Mouse (Mus musculus): ENCODE measurements around the gene Gmeb1. TPM values are rescaled to one million over a fixed set of nuclear protein-coding genes. Genes with fewer than 3 reads are reported as not detected.

Gene Gmeb1
- polyA plus RNA-seq, 1 experiment, result 20.7 TPM

DNA sequence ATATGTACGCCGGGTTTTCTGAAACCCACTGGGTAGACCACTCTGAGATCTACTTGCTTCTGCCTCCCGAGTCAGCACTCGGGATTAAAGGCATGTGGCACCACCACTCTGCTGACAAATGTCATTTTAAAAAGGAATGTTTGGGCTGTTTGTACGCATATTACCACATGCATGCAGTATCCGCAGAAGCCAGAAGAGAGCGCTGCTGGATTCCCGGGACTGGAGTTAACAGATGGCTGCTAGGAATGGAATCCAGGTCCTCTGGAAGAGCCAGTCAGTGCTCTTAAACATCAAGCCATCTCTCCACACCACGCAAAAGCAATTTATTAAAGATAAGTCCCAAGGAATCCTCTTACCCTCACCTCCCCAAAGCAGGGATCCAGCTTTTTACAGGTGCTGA lies 80.7 kb downstream of the Gmeb1 start:
- peak in 1 of 2 experiments; percentile 50 for DNase-seq (ENCODE audit: extremely low spot score in 1 of 2, low spot score in 1 of 2)

DNA sequence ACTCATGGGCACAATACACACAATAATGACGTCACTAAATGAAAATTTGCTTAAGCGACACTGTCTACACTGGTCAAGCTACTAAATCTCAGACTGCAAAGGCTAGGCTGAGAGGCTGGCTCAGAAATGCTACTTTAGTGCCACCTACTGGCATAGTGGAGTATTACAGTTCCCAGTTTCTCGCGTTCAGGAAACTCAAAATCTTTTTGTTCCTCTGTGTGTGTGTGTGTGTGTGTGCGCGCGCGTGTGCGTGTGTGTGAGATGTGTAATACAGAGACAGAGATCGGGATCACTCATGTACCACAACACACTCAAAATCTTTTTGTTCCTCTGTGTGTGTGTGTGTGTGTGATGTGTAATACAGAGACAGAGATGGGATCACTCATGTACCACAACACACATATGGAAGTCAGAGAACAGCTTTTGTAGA lies 82.8 kb downstream of the Gmeb1 start:
- peak in 1 of 2 experiments; percentile 90 for DNase-seq (ENCODE audit: extremely low spot score in 1 of 2, low spot score in 1 of 2)

DNA sequence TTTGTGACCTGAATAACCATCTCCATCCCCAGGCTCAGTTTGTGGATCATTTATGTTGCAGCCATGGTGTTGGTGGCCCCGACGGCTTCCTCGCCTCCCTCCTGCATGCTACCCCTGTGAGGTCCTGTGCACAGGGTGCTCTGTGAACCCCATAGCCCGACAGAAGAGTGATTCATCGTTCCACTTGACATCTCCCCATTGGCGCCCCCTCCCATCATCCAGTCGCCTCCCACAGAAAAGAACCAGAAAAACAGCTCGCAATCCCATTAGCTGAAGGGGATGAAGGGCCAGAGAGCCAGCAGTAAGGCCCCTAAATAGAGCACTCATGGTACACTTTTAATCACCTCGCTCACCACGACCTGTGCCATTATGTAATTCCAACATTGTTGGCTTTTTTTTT lies 84.9 kb downstream of the Gmeb1 start:
- no peak for DNase-seq (ENCODE audit: extremely low spot score in 1 of 2, low spot score in 1 of 2)

Other genes with a start within 250 kb of the Gmeb1 start
- 0.06 TPM in 1 of 2 replicates, not detected in the other for gene Gm10300, start 186.9 kb downstream of the Gmeb1 start, polyA plus RNA-seq (2012; rRNA removed)
- gene Epb41, start 186.3 kb downstream of the Gmeb1 start, polyA plus RNA-seq (2012; rRNA removed), result 29.1 and 29.3 TPM in 2 replicates
- 12.8 and 13.1 TPM in 2 replicates for gene Oprd1, start 117.1 kb downstream of the Gmeb1 start, polyA plus RNA-seq (2012; rRNA removed)
- 19.0 and 21.8 TPM in 2 replicates for gene Ythdf2, start 49.3 kb downstream of the Gmeb1 start, polyA plus RNA-seq (2012; rRNA removed)
- 16.7 and 17.9 TPM in 2 replicates for gene Taf12, start 12.8 kb upstream of the Gmeb1 start, polyA plus RNA-seq (2012; rRNA removed)
- 2.8 and 3.9 TPM in 2 replicates for gene Rab42, start 41.8 kb upstream of the Gmeb1 start, polyA plus RNA-seq (2012; rRNA removed)
- gene Trnau1ap, start 67.9 kb upstream of the Gmeb1 start, polyA plus RNA-seq (2012; rRNA removed), result 17.4 and 18.4 TPM in 2 replicates
- 9.5 and 11.1 TPM in 2 replicates for gene Rcc1, start 92.0 kb upstream of the Gmeb1 start, polyA plus RNA-seq (2012; rRNA removed)
- gene Phactr4, start 160.9 kb upstream of the Gmeb1 start, polyA plus RNA-seq (2012; rRNA removed), result 6.3 and 7.2 TPM in 2 replicates
- 6.2 and 6.7 TPM in 2 replicates for gene Med18, start 202.3 kb upstream of the Gmeb1 start, polyA plus RNA-seq (2012; rRNA removed)
- gene Sesn2, start 248.9 kb upstream of the Gmeb1 start, polyA plus RNA-seq (2012; rRNA removed), result 9.2 and 9.7 TPM in 2 replicates

Measured in frontal cortex, adult 2 months (tissue).